Mouse (Mus musculus): ENCODE data around the gene Shc2. TPM values are rescaled to one million over a fixed set of nuclear protein-coding genes. Genes with fewer than 3 reads are reported as not detected.

Gene Shc2
- polyA plus RNA-seq, 1 experiment from 2014 or later = 11.8 TPM

GRCm38 (mm10) chr10:79665051-79665450 is 27.3 kb upstream of the Shc2 start:
- Histone ChIP-seq H3K27me3 (no peaks in the 10 kb centered on the region), H3K4me3 (replicated peaks) (no peak overlapping the region), H3K9me3 (replicated peaks) (no peaks in the 10 kb centered on the region), H3K4me1 (peaks cover 4% of the 10 kb centered on the region), H3K36me3 (no peaks in the 10 kb centered on the region), H3K27ac (replicated peaks) (no peak overlapping the region), H3K9ac (no peak overlapping the region), H3K4me2 (replicated peaks) (no peak overlapping the region)
- 77% methylated on average over 8 of the region's 8 CpGs for WGBS
- no peak for ATAC-seq (ENCODE audit: insufficient number of reproducible peaks, low FRiP score, low TSS enrichment, low read depth)

- no peak within 1 kb of the TSS for H3K4me3 ChIP-seq (replicated peaks)
- no peak within 1 kb of the TSS for H3K27ac ChIP-seq (replicated peaks)
- ATAC-seq (ENCODE audit: insufficient number of reproducible peaks, low FRiP score, low TSS enrichment, low read depth) = no peak
- no peak within 1 kb of the TSS for H3K4me2 ChIP-seq (replicated peaks)
- H3K4me1 ChIP-seq = peaks cover 3% of the 10 kb centered on the region; the same call in 1 of the 2 replicates
- H3K9me3 ChIP-seq (replicated peaks) = no peaks in the 10 kb centered on the region
- 7% methylated on average over 13 of the region's 13 CpGs for WGBS
- no peaks in the 10 kb centered on the region for H3K27me3 ChIP-seq
- H3K36me3 ChIP-seq = no peaks in the 10 kb centered on the region
- H3K9ac ChIP-seq = no peak within 1 kb of the TSS
These were observed 26.5 kb upstream of the Shc2 start, which contains the start of gene Madcam1 for GRCm38 (mm10) chr10:79664131-79664665. Gene Madcam1 (plus strand): TSS chr10:79664559.

- WGBS = 53% methylated on average over 3 of the region's 3 CpGs
- no peak overlapping the region for H3K9ac ChIP-seq
These were observed 24.1 kb upstream of the Shc2 start for GRCm38 (mm10) chr10:79661861-79662260.

GRCm38 (mm10) chr10:79660298-79660697 is 22.6 kb upstream of the Shc2 start:
- H3K4me2 ChIP-seq (replicated peaks) = no peak overlapping the region
- ATAC-seq (ENCODE audit: insufficient number of reproducible peaks, low FRiP score, low TSS enrichment, low read depth) = no peak
- no peak overlapping the region for H3K4me3 ChIP-seq (replicated peaks)
- no peaks in the 10 kb centered on the region for H3K9me3 ChIP-seq (replicated peaks)
- H3K9ac ChIP-seq = no peak overlapping the region
- H3K27ac ChIP-seq (replicated peaks) = no peak overlapping the region
- peaks cover 3% of the 10 kb centered on the region; the same call in 1 of the 2 replicates for H3K4me1 ChIP-seq
- no peaks in the 10 kb centered on the region for H3K27me3 ChIP-seq
- WGBS = 81% methylated on average over 2 of the region's 2 CpGs
- H3K36me3 ChIP-seq = no peaks in the 10 kb centered on the region

More at GRCm38 (mm10) chr10:79661861-79662260, 24.1 kb upstream of the Shc2 start:
- H3K9me3 ChIP-seq (replicated peaks) = no peaks in the 10 kb centered on the region
- H3K27me3 ChIP-seq = no peaks in the 10 kb centered on the region
- H3K4me2 ChIP-seq (replicated peaks) = no peak overlapping the region
- ATAC-seq (ENCODE audit: insufficient number of reproducible peaks, low FRiP score, low TSS enrichment, low read depth) = 0 out of 2 replicates have a peak, but pooled peaks have one; percentile 6
- H3K36me3 ChIP-seq = no peaks in the 10 kb centered on the region
- H3K4me3 ChIP-seq (replicated peaks) = no peak overlapping the region
- no peak overlapping the region for H3K27ac ChIP-seq (replicated peaks)
- peaks cover 3% of the 10 kb centered on the region; the same call in 1 of the 2 replicates for H3K4me1 ChIP-seq

GRCm38 (mm10) chr10:79658829-79659228 is 21.1 kb upstream of the Shc2 start:
- Histone ChIP-seq H3K9ac (no peak overlapping the region), H3K9me3 (replicated peaks) (no peaks in the 10 kb centered on the region), H3K4me2 (replicated peaks) (no peak overlapping the region), H3K27me3 (no peaks in the 10 kb centered on the region), H3K27ac (replicated peaks) (no peak overlapping the region), H3K4me1 (no peaks in the 10 kb centered on the region), H3K4me3 (replicated peaks) (no peak overlapping the region), H3K36me3 (no peaks in the 10 kb centered on the region)
- no peak for ATAC-seq (ENCODE audit: insufficient number of reproducible peaks, low FRiP score, low TSS enrichment, low read depth)
- WGBS = 17% methylated on average over 4 of the region's 4 CpGs

- H3K4me1 ChIP-seq = no peaks in the 10 kb centered on the region
- 0 out of 2 replicates have a peak, but pooled peaks cover 2% of the 10 kb centered on the region for H3K27me3 ChIP-seq
- no peaks in the 10 kb centered on the region for H3K9me3 ChIP-seq (replicated peaks)
- H3K4me3 ChIP-seq (replicated peaks) = no peak overlapping the region
- no peak overlapping the region for H3K27ac ChIP-seq (replicated peaks)
- H3K4me2 ChIP-seq (replicated peaks) = no peak overlapping the region
- H3K36me3 ChIP-seq = no peaks in the 10 kb centered on the region
- WGBS = 28% methylated on average over 1 of the region's 1 CpGs
- H3K9ac ChIP-seq = no peak overlapping the region
- no peak for ATAC-seq (ENCODE audit: insufficient number of reproducible peaks, low FRiP score, low TSS enrichment, low read depth)
These were observed 17.3 kb upstream of the Shc2 start for GRCm38 (mm10) chr10:79654946-79655395.

- no peak overlapping the region for H3K4me3 ChIP-seq (replicated peaks)
- WGBS = 62% methylated on average over 7 of the region's 7 CpGs
- no peak for ATAC-seq (ENCODE audit: insufficient number of reproducible peaks, low FRiP score, low TSS enrichment, low read depth)
- H3K27ac ChIP-seq (replicated peaks) = no peak overlapping the region
- H3K9me3 ChIP-seq (replicated peaks) = no peaks in the 10 kb centered on the region
- no peak overlapping the region for H3K9ac ChIP-seq
- H3K36me3 ChIP-seq = no peaks in the 10 kb centered on the region
- no peak overlapping the region for H3K4me2 ChIP-seq (replicated peaks)
- H3K27me3 ChIP-seq = 0 out of 2 replicates have a peak, but pooled peaks cover 2% of the 10 kb centered on the region
- H3K4me1 ChIP-seq = no peaks in the 10 kb centered on the region
These were observed 15.1 kb upstream of the Shc2 start for GRCm38 (mm10) chr10:79652789-79653188.

GRCm38 (mm10) chr10:79649070-79649751 is 11.5 kb upstream of the Shc2 start:
- 27% methylated on average over 7 of the region's 7 CpGs for WGBS
- no peak overlapping the region for H3K9ac ChIP-seq
- H3K27ac ChIP-seq (replicated peaks) = no peak overlapping the region
- ATAC-seq (ENCODE audit: insufficient number of reproducible peaks, low FRiP score, low TSS enrichment, low read depth) = no peak
- no peaks in the 10 kb centered on the region for H3K36me3 ChIP-seq
- 0 out of 2 replicates have a peak, but pooled peaks cover 2% of the 10 kb centered on the region for H3K27me3 ChIP-seq
- H3K4me2 ChIP-seq (replicated peaks) = no peak overlapping the region
- H3K4me3 ChIP-seq (replicated peaks) = no peak overlapping the region
- H3K4me1 ChIP-seq = no peaks in the 10 kb centered on the region
- H3K9me3 ChIP-seq (replicated peaks) = no peaks in the 10 kb centered on the region

GRCm38 (mm10) chr10:79645711-79646110 is 8.0 kb upstream of the Shc2 start, which contains the start of gene Odf3l2:
Gene Odf3l2 (minus strand): TSS chr10:79645738.
- Histone ChIP-seq H3K4me2 (replicated peaks) (no peak within 1 kb of the TSS), H3K36me3 (no peaks in the 10 kb centered on the region), H3K4me1 (no peaks in the 10 kb centered on the region), H3K4me3 (replicated peaks) (no peak within 1 kb of the TSS), H3K27me3 (no peaks in the 10 kb centered on the region), H3K9ac (no peak within 1 kb of the TSS), H3K9me3 (replicated peaks) (no peaks in the 10 kb centered on the region), H3K27ac (replicated peaks) (no peak within 1 kb of the TSS)
- ATAC-seq (ENCODE audit: insufficient number of reproducible peaks, low FRiP score, low TSS enrichment, low read depth) = no peak
- WGBS = 55% methylated on average over 8 of the region's 8 CpGs

GRCm38 (mm10) chr10:79638486-79639204 is 927 bp upstream of the Shc2 start:
- Histone ChIP-seq H3K4me3 (replicated peaks) (peak overlapping the region; percentile 74), H3K4me1 (peaks cover 31% of the 10 kb centered on the region), H3K9me3 (replicated peaks) (no peaks in the 10 kb centered on the region), H3K27ac (replicated peaks) (no peak overlapping the region), H3K4me2 (replicated peaks) (peak overlapping the region; percentile 93), H3K36me3 (no peaks in the 10 kb centered on the region), H3K9ac (no peak overlapping the region), H3K27me3 (peaks cover 14% of the 10 kb centered on the region; the same call in 1 of the 2 replicates)
- ATAC-seq (ENCODE audit: insufficient number of reproducible peaks, low FRiP score, low TSS enrichment, low read depth) = 0 out of 2 replicates have a peak, but pooled peaks have one; percentile 34
- 7% methylated on average over 23 of the region's 23 CpGs for WGBS

- Histone ChIP-seq H3K4me1 (peaks cover 31% of the 10 kb centered on the region), H3K27me3 (peaks cover 14% of the 10 kb centered on the region; the same call in 1 of the 2 replicates), H3K4me2 (replicated peaks) (peak overlapping the region; percentile 93; the same call in 1 of the 2 replicates), H3K4me3 (replicated peaks) (peak overlapping the region; percentile 74; the same call in 1 of the 2 replicates), H3K9me3 (replicated peaks) (no peaks in the 10 kb centered on the region), H3K9ac (no peak overlapping the region), H3K27ac (replicated peaks) (no peak overlapping the region), H3K36me3 (no peaks in the 10 kb centered on the region)
- WGBS = 80% methylated on average over 8 of the region's 8 CpGs
- no peak for ATAC-seq (ENCODE audit: insufficient number of reproducible peaks, low FRiP score, low TSS enrichment, low read depth)
These were observed 1.4 kb downstream of the Shc2 start for GRCm38 (mm10) chr10:79636287-79636686.

Data from embryonic facial prominence, embryonic 15.5 days (tissue).